Mouse (Mus musculus): ENCODE measurements around the gene Hsd3b5. TPM values are rescaled to one million over a fixed set of nuclear protein-coding genes. Genes with fewer than 3 reads are reported as not detected.

Gene Hsd3b5
- not detected in 2 replicates for polyA plus RNA-seq (2012; ENCODE audit: low replicate concordance)

GRCm38 (mm10) chr3:98630152-98630551 is at the start of gene Hsd3b5:
Gene Hsd3b5, minus strand, starts transcription at chr3:98630252.

GRCm38 (mm10) chr3:98588707-98589106 is 41.3 kb downstream of the Hsd3b5 start, which contains the start of gene Gm10681:
Gene Gm10681, minus strand, starts transcription at chr3:98588807.

Other genes with a start within 250 kb of the Hsd3b5 start
- 0.05 and 0.07 TPM in 2 replicates for gene Zfp697, start 247.8 kb downstream of the Hsd3b5 start, polyA plus RNA-seq (2012; ENCODE audit: low replicate concordance)
- gene Gm4450, start 173.1 kb downstream of the Hsd3b5 start, polyA plus RNA-seq (2012; ENCODE audit: low replicate concordance): not detected in 2 replicates
- not detected in 2 replicates for gene Hsd3b4, start 119.7 kb downstream of the Hsd3b5 start, polyA plus RNA-seq (2012; ENCODE audit: low replicate concordance)
- not detected in 2 replicates for gene Gm10681, start 41.4 kb downstream of the Hsd3b5 start, polyA plus RNA-seq (2012; ENCODE audit: low replicate concordance)
- not detected in 2 replicates for gene Hsd3b2, start 94.3 kb upstream of the Hsd3b5 start, polyA plus RNA-seq (2012; ENCODE audit: low replicate concordance)
- gene Hsd3b3, start 132.9 kb upstream of the Hsd3b5 start, polyA plus RNA-seq (2012; ENCODE audit: low replicate concordance): not detected in 2 replicates
- not detected in 2 replicates for gene Hsd3b6, start 184.2 kb upstream of the Hsd3b5 start, polyA plus RNA-seq (2012; ENCODE audit: low replicate concordance)
- gene Hsd3b1, start 229.5 kb upstream of the Hsd3b5 start, polyA plus RNA-seq (2012; ENCODE audit: low replicate concordance): not detected in 2 replicates